Mouse (Mus musculus) thymus, postnatal 14 days (tissue): ENCODE results near the gene Dhx36.

Experiments used
- DNase-seq: peaks from one replicate; pipeline ENCODE4 v3.0.0; 2021

Dhx36 gene

DNA sequence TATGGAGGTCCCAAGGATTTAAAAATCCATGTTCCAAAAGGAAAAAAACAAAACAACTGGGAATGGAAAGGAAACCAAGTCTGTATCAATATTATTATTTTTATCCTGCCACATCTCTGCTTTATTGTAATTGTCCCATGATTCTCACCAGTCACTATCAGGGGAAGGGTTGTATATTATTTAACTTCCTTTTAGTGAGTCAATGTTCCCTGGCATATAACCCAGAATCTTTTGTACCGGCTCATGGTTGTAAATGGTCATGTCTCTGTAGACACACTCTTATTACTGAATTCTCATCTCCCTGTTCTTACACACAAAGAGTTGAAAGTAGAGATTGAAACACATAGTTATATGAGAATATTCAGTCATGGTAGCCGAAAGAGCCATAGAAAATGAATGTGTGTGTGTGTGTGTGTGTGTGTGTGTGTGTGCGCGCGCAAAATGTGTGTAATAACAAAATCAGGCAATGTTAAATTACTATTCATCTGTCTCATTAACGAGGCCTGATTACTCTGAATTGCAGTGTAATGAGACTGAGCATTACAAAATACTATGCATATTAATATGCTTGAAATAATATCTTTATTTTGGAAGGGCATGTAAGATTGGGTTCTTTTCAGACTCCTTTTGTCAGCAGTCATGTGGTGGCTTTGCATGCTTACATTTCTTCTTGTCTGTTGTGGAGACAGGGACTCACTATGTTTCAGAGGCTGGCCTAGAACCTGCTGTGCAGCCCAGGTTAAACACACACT is 88.2 kb downstream of the Dhx36 start:
- DNase-seq: no peak
